ENCODE assay signal across 9 mouse cellular contexts in the genomic region with DNA sequence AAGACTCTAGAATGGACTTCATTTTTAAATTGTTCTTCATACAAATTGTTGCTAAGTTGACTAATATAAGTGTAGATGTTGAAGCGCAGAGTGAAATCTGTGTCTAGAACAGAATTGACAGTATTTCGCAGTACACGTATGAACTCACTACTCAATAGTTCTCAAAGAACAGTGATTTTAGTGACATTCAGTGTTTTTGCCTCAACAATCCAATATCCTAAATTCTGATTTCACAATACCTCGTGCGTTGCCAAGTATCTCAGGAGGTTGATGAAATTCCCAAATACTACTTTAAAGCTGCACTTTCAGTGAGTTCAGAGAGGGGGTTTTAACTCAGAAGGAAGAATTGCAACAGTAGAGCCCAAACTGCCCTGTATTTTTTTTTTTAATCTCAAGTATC. TPM values are rescaled to one million over a fixed set of nuclear protein-coding genes. Genes with fewer than 3 reads are reported as not detected.
DNase-seq lines count a peak whose midpoint lies in the region; ATAC-seq and TF ChIP-seq lines count a peak whose summit lies in the region.
"Had no signal": no experiment of that assay in that cellular context is flagged by ENCODE, and none has a peak within 500 bp of the region (broad histone marks: within the 10 kb centered on the region; RNA-seq: fewer than 3 reads in every experiment).

No protein-coding gene starts in this region.

- DNase-seq in heart, adult 2 months: no peak
- no peak for DNase-seq in heart, postnatal 36 days
- DNase-seq in intestine, embryonic 14.5 days (ENCODE audit: low spot score): no peak
- no peak for DNase-seq in midbrain, embryonic 14.5 days
- no peak for DNase-seq in ovary, postnatal 10 days (ENCODE audit: low spot score)
- DNase-seq: cerebellum, postnatal 10 days had no signal

- ATAC-seq in embryonic facial prominence, embryonic 12.5 days (ENCODE audit: insufficient number of reproducible peaks, insufficient read depth, low FRiP score, low TSS enrichment): no peak
- no peak for ATAC-seq in intestine, embryonic 14.5 days (replicated peaks; ENCODE audit: low FRiP score, low TSS enrichment, low read depth)
- ATAC-seq in midbrain, embryonic 14.5 days (ENCODE audit: low FRiP score, low TSS enrichment): no peak
- no peak for ATAC-seq in cerebellum, adult (ENCODE audit: insufficient number of reproducible peaks, low FRiP score, low TSS enrichment)
- no peak for ATAC-seq in frontal cortex, adult (ENCODE audit: low TSS enrichment)

- H3K9ac ChIP-seq in heart, adult 2 months (ENCODE audit: low read depth, low read length): no peak overlapping the region
- no peak overlapping the region for H3K9ac ChIP-seq in embryonic facial prominence, embryonic 12.5 days
- peak overlapping the region; percentile 87; the same call in 1 of the 2 replicates for H3K9ac ChIP-seq in intestine, embryonic 14.5 days (ENCODE audit: low read length)
- peak overlapping the region; percentile 86; the same call in 1 of the 2 replicates for H3K9ac ChIP-seq in midbrain, embryonic 14.5 days (replicated peaks; ENCODE audit: low read length)

- peak overlapping the region; percentile 61 for H3K4me2 ChIP-seq in embryonic facial prominence, embryonic 12.5 days (replicated peaks)
- peak overlapping the region; percentile 79 for H3K4me2 ChIP-seq in intestine, embryonic 14.5 days (ENCODE audit: low read length)
- H3K4me2 ChIP-seq in midbrain, embryonic 14.5 days (ENCODE audit: low read length): peak overlapping the region; percentile 63

- peak overlapping the region; percentile 78; the same call in 1 of the 2 replicates for H3K4me3 ChIP-seq in heart, adult 2 months
- peak overlapping the region; percentile 80 for H3K4me3 ChIP-seq in embryonic facial prominence, embryonic 12.5 days
- peak overlapping the region; percentile 88 for H3K4me3 ChIP-seq in intestine, embryonic 14.5 days (ENCODE audit: low read depth, low read length)
- H3K4me3 ChIP-seq in midbrain, embryonic 14.5 days (replicated peaks; ENCODE audit: low read depth, low read length): peak overlapping the region; percentile 87

- TF ChIP-seq POLR2A in heart, adult 2 months (IDR thresholded peaks at IDR 0.05; ENCODE audit: insufficient read depth, low read depth, low read length): no peak

- TF ChIP-seq CTCF in heart, adult 2 months (IDR thresholded peaks at IDR 0.05): no peak

- peaks cover 2% of the 10 kb centered on the region; the same call in 1 of the 2 replicates for H3K4me1 ChIP-seq in heart, adult 2 months (ENCODE audit: control insufficient read depth, insufficient read depth, low read length)
- H3K4me1 ChIP-seq in embryonic facial prominence, embryonic 12.5 days: 0 out of 2 replicates have a peak, but pooled peaks cover 4% of the 10 kb centered on the region
- H3K4me1 ChIP-seq in intestine, embryonic 14.5 days (replicated peaks; ENCODE audit: control insufficient read depth, insufficient read depth, low read length): peaks cover 10% of the 10 kb centered on the region; the same call in 1 of the 2 replicates
- peaks cover 23% of the 10 kb centered on the region for H3K4me1 ChIP-seq in midbrain, embryonic 14.5 days (ENCODE audit: control insufficient read depth, insufficient read depth, low read length)

- H3K9me3 ChIP-seq in embryonic facial prominence, embryonic 12.5 days: no peaks in the 10 kb centered on the region
- no peaks in the 10 kb centered on the region for H3K9me3 ChIP-seq in intestine, embryonic 14.5 days (ENCODE audit: control insufficient read depth, low read length)
- no peaks in the 10 kb centered on the region for H3K9me3 ChIP-seq in midbrain, embryonic 14.5 days (ENCODE audit: control insufficient read depth, low read length)

- intact Hi-C loops in heart, adult 2 months (cut with DNase I): loop anchor here (5.0 kb wide), 3 partner anchors 54 to 1209 kb away; a partner anchor contains a TSS
- intact Hi-C loops in heart, postnatal 36 days (cut with DNase I): loop anchor here (5.0 kb wide), 1 partner anchor 101 kb away; a partner anchor contains a TSS

- H3K27ac ChIP-seq in heart, adult 2 months: no peak overlapping the region
- H3K27ac ChIP-seq in embryonic facial prominence, embryonic 12.5 days: no peak overlapping the region
- no peak overlapping the region for H3K27ac ChIP-seq in intestine, embryonic 14.5 days (ENCODE audit: low read depth)
- H3K27ac ChIP-seq in midbrain, embryonic 14.5 days (replicated peaks; ENCODE audit: low read depth, low read length): no peak overlapping the region

- no peak for TF ChIP-seq EP300 in heart, adult 2 months (IDR thresholded peaks at IDR 0.05; ENCODE audit: insufficient read depth, low read depth, low read length)

- WGBS in heart, adult 2 months: 84% methylated on average over 5 of the region's 5 CpGs
- WGBS in embryonic facial prominence, embryonic 12.5 days: 92% methylated on average over 5 of the region's 5 CpGs
- 91% methylated on average over 5 of the region's 5 CpGs for WGBS in intestine, embryonic 14.5 days
- 95% methylated on average over 5 of the region's 5 CpGs for WGBS in midbrain, embryonic 14.5 days

- peaks cover 13% of the 10 kb centered on the region for H3K36me3 ChIP-seq in heart, adult 2 months (ENCODE audit: control insufficient read depth, insufficient read depth, low read length)
- H3K36me3 ChIP-seq in embryonic facial prominence, embryonic 12.5 days: peaks cover 32% of the 10 kb centered on the region
- H3K36me3 ChIP-seq in intestine, embryonic 14.5 days (ENCODE audit: control insufficient read depth, insufficient read depth, low read length): peaks cover 34% of the 10 kb centered on the region
- peaks cover 30% of the 10 kb centered on the region for H3K36me3 ChIP-seq in midbrain, embryonic 14.5 days (ENCODE audit: control insufficient read depth, insufficient read depth, low read length)

- no peaks in the 10 kb centered on the region for H3K27me3 ChIP-seq in heart, adult 2 months (ENCODE audit: control insufficient read depth, insufficient read depth, low read length)
- H3K27me3 ChIP-seq in embryonic facial prominence, embryonic 12.5 days: no peaks in the 10 kb centered on the region
- H3K27me3 ChIP-seq in intestine, embryonic 14.5 days (replicated peaks; ENCODE audit: control insufficient read depth, insufficient read depth, low read length): no peaks in the 10 kb centered on the region
- H3K27me3 ChIP-seq in midbrain, embryonic 14.5 days (ENCODE audit: control insufficient read depth, insufficient read depth, low read length): no peaks in the 10 kb centered on the region

- no peaks in the 10 kb centered on the region for H3K79me2 ChIP-seq in heart, adult 2 months (replicated peaks; ENCODE audit: control insufficient read depth, insufficient read depth, low read length)

RNA-seq across cellular contexts. Expression of a gene that starts 1.4 kb away (rescaled TPM):
- 100 to 1,000 TPM; 171 to 197 TPM for total RNA-seq in heart, adult 2 months (2021)
- polyA plus RNA-seq in heart, adult 2 months (2012; rRNA removed): 137 and 261 TPM in 2 replicates
- 100 to 1,000 TPM; 194 to 211 TPM for total RNA-seq in heart, postnatal 36 days (2021)
- polyA plus RNA-seq in embryonic facial prominence, embryonic 12.5 days (2016; fragmentation: Nextera tagmentation; extraction: Ambion mirVana): 191 and 198 TPM in 2 replicates
- 311 TPM in 2 replicates for polyA plus RNA-seq in intestine, embryonic 14.5 days (2014; fragmentation: Nextera tagmentation; extraction: Ambion mirVana)
- polyA plus RNA-seq in midbrain, embryonic 14.5 days (2014; fragmentation: Nextera tagmentation; extraction: Ambion mirVana): 280 and 285 TPM in 2 replicates

RNA-seq across cellular contexts. Expression of a gene that starts 37.3 kb away (rescaled TPM):
- 1 to 10 TPM; 4.2 to 4.4 TPM for total RNA-seq in heart, adult 2 months (2021)
- polyA plus RNA-seq in heart, adult 2 months (2012; rRNA removed): 6.4 and 8.4 TPM in 2 replicates
- total RNA-seq in heart, postnatal 36 days (2021): 1 to 10 TPM; 2.6 to 5.1 TPM
- 21.8 and 25.9 TPM in 2 replicates for polyA plus RNA-seq in embryonic facial prominence, embryonic 12.5 days (2016; fragmentation: Nextera tagmentation; extraction: Ambion mirVana)
- polyA plus RNA-seq in intestine, embryonic 14.5 days (2014; fragmentation: Nextera tagmentation; extraction: Ambion mirVana): 9.6 and 11.3 TPM in 2 replicates
- 95.3 and 152 TPM in 2 replicates for polyA plus RNA-seq in midbrain, embryonic 14.5 days (2014; fragmentation: Nextera tagmentation; extraction: Ambion mirVana)

RNA-seq across cellular contexts. Expression of a gene that starts 56.2 kb away (rescaled TPM):
- 10 to 100 TPM; 20.6 to 23.4 TPM for total RNA-seq in heart, adult 2 months (2021)
- polyA plus RNA-seq in heart, adult 2 months (2012; rRNA removed): 14.0 and 23.3 TPM in 2 replicates
- 10 to 100 TPM; 22.1 to 23.8 TPM for total RNA-seq in heart, postnatal 36 days (2021)
- polyA plus RNA-seq in embryonic facial prominence, embryonic 12.5 days (2016; fragmentation: Nextera tagmentation; extraction: Ambion mirVana): 51.1 and 53.7 TPM in 2 replicates
- 26.3 and 32.4 TPM in 2 replicates for polyA plus RNA-seq in intestine, embryonic 14.5 days (2014; fragmentation: Nextera tagmentation; extraction: Ambion mirVana)
- polyA plus RNA-seq in midbrain, embryonic 14.5 days (2014; fragmentation: Nextera tagmentation; extraction: Ambion mirVana): 48.6 and 55.2 TPM in 2 replicates

RNA-seq across cellular contexts. Expression of a gene that starts 56.3 kb away (rescaled TPM):
- total RNA-seq in heart, adult 2 months (2021): 100 to 1,000 TPM; 770 to 910 TPM
- 596 and 1,142 TPM in 2 replicates for polyA plus RNA-seq in heart, adult 2 months (2012; rRNA removed)
- total RNA-seq in heart, postnatal 36 days (2021): 100 to 1,000 TPM; 797 to 891 TPM
- 208 and 212 TPM in 2 replicates for polyA plus RNA-seq in embryonic facial prominence, embryonic 12.5 days (2016; fragmentation: Nextera tagmentation; extraction: Ambion mirVana)
- polyA plus RNA-seq in intestine, embryonic 14.5 days (2014; fragmentation: Nextera tagmentation; extraction: Ambion mirVana): 244 and 251 TPM in 2 replicates
- 212 and 214 TPM in 2 replicates for polyA plus RNA-seq in midbrain, embryonic 14.5 days (2014; fragmentation: Nextera tagmentation; extraction: Ambion mirVana)

Comparison
In these comparisons a context has a peak if more than half of its experiments do, and no peak if none do; other contexts are left out.
1. H3K9ac ChIP-seq: peak in intestine, embryonic 14.5 days (single experiment) and midbrain, embryonic 14.5 days (single experiment); none in heart, adult 2 months (single experiment) and embryonic facial prominence, embryonic 12.5 days (single experiment).
2. Peak in every context shown above with its lines, with median percentiles within 50 percentile points of each other: H3K4me3 ChIP-seq and H3K4me2 ChIP-seq.